Mouse (Mus musculus) neural tube, embryonic 14.5 days (tissue): Measurements from ENCODE around the gene Ms4a8a. TPM values are rescaled to one million over a fixed set of nuclear protein-coding genes. Genes with fewer than 3 reads are reported as not detected.
"Not testable (repeated sequence)": the region's sequence is repeated elsewhere in the genome, so short reads cannot be mapped to it uniquely, and the experiment has no call there.

Experiments
- ATAC-seq: fragments of 200-750 bp; cut with Nextera tagmentation; 2 replicates; pipeline ENCODE4 v1.8.0; 2017; ENCODE audit warnings: low read depth, mild to moderate bottlenecking, moderate TSS enrichment, moderate library complexity
- H3K27ac ChIP-seq: fragments of 300-500 bp; sonication (generic); 2 replicates; pipeline ENCODE4 v1.5.1; 2014; ENCODE audit warnings: low read depth, mild to moderate bottlenecking, control low read depth, low read length, moderate library complexity, mixed read lengths
- H3K27me3 ChIP-seq: fragments of 300-500 bp; sonication (generic); 2 replicates; pipeline ENCODE4 v1.6.1; 2014; ENCODE audit warnings: low read length; ENCODE audit not compliant: control insufficient read depth, insufficient read depth
- H3K36me3 ChIP-seq: fragments of 300-500 bp; sonication (generic); 2 replicates; pipeline ENCODE4 v1.6.1; 2014; ENCODE audit warnings: low read length, mixed read lengths; ENCODE audit not compliant: control insufficient read depth, insufficient read depth
- H3K4me1 ChIP-seq: fragments of 300-500 bp; sonication (generic); 2 replicates; pipeline ENCODE4 v1.6.1; 2014; ENCODE audit warnings: low read length; ENCODE audit not compliant: control insufficient read depth, insufficient read depth
- H3K4me2 ChIP-seq: fragments of 300-500 bp; sonication (generic); 2 replicates; pipeline ENCODE4 v1.6.1; 2014; ENCODE audit warnings: mild to moderate bottlenecking, low read depth, low read length, control low read depth
- H3K4me3 ChIP-seq: fragments of 300-500 bp; sonication (generic); 2 replicates; pipeline ENCODE4 v1.5.1; 2014; ENCODE audit warnings: low read depth, low read length, control low read depth, mixed read lengths
- H3K9ac ChIP-seq: fragments of 300-500 bp; sonication (generic); replicated peaks from 2 replicates; pipeline ENCODE4 v1.6.1; 2014; ENCODE audit warnings: low read depth, mild to moderate bottlenecking, control low read depth, low read length, mixed read lengths
- H3K9me3 ChIP-seq: fragments of 300-500 bp; sonication (generic); 2 replicates; pipeline ENCODE4 v1.6.1; 2016; ENCODE audit warnings: low read length; ENCODE audit not compliant: control insufficient read depth
- WGBS: fragments of 180-500 bp; shearing (Covaris S2); extraction: QIAGEN DNeasy Blood & Tissue Kit; methylation state at CpG from one replicate; pipeline ENCODE4 v1.1.7; 2014; 5-methylcytosine and 5-hydroxymethylcytosine counted together
- polyA plus RNA-seq: library from polyadenylated mRNA; unstranded; fragments of >200 nt; fragmentation: Nextera tagmentation; extraction: Ambion mirVana; gene quantifications from 2 replicates; pipeline ENCODE4 v1.2.1, GENCODE M21; 2014

Ms4a8a gene
- not detected in 2 replicates for polyA plus RNA-seq

GRCm38 (mm10) chr19:11080934-11081333 is at the start of gene Ms4a8a:
Gene Ms4a8a (minus strand): TSS chr19:11081102.
- ATAC-seq, result no peak
- 88% methylated on average over 4 of the region's 4 CpGs for WGBS

GRCm38 (mm10) chr19:11129702-11130101 is 48.8 kb upstream of the Ms4a8a start:
- ATAC-seq, result no peak
- Histone ChIP-seq H3K36me3 (no peaks in the 10 kb centered on the region), H3K27ac (no peak overlapping the region), H3K4me1 (no peaks in the 10 kb centered on the region), H3K9ac (no peak overlapping the region), H3K4me3 (no peak overlapping the region), H3K4me2 (no peak overlapping the region), H3K27me3 (no peaks in the 10 kb centered on the region), H3K9me3 (peaks cover 2% of the 10 kb centered on the region; the same call in 1 of the 2 replicates)
- WGBS, result 93% methylated on average over 1 of the region's 1 CpGs

More at GRCm38 (mm10) chr19:11080934-11081333, at the start of gene Ms4a8a:
- no peaks in the 10 kb centered on the region for H3K4me1 ChIP-seq
- no peaks in the 10 kb centered on the region for H3K27me3 ChIP-seq
- H3K27ac ChIP-seq, result no peak within 1 kb of the TSS
- no peaks in the 10 kb centered on the region for H3K36me3 ChIP-seq
- H3K4me2 ChIP-seq, result no peak within 1 kb of the TSS
- no peak within 1 kb of the TSS for H3K9ac ChIP-seq
- no peak within 1 kb of the TSS for H3K4me3 ChIP-seq
- no peaks in the 10 kb centered on the region for H3K9me3 ChIP-seq

- Histone ChIP-seq H3K4me3 (peak overlapping the region; percentile 29), H3K9ac (peak overlapping the region; percentile 32; the same call in 1 of the 2 replicates), H3K4me2 (peak overlapping the region; percentile 31; the same call in 1 of the 2 replicates)
- H3K9me3 ChIP-seq, H3K4me1 ChIP-seq, H3K27ac ChIP-seq, H3K36me3 ChIP-seq, H3K27me3 ChIP-seq: not testable (repeated sequence)
- peak; percentile 98 for ATAC-seq
- WGBS, result 1% methylated on average over 9 of the region's 38 CpGs
Measured at GRCm38 (mm10) chr19:11121016-11121420, 40.1 kb upstream of the Ms4a8a start.

- no peak overlapping the region for H3K9ac ChIP-seq
- 89% methylated on average over 2 of the region's 2 CpGs for WGBS
- H3K36me3 ChIP-seq, result no peaks in the 10 kb centered on the region
- no peaks in the 10 kb centered on the region for H3K9me3 ChIP-seq
- no peak overlapping the region for H3K4me3 ChIP-seq
- no peaks in the 10 kb centered on the region for H3K27me3 ChIP-seq
- no peak for ATAC-seq
- no peaks in the 10 kb centered on the region for H3K4me1 ChIP-seq
- H3K4me2 ChIP-seq, result no peak overlapping the region
- no peak overlapping the region for H3K27ac ChIP-seq
Measured at GRCm38 (mm10) chr19:11119338-11119737, 38.4 kb upstream of the Ms4a8a start.

- ATAC-seq, result no peak
- Histone ChIP-seq H3K4me3 (no peak overlapping the region), H3K9ac (no peak overlapping the region), H3K36me3 (no peaks in the 10 kb centered on the region), H3K4me1 (no peaks in the 10 kb centered on the region), H3K27me3 (no peaks in the 10 kb centered on the region), H3K9me3 (no peaks in the 10 kb centered on the region), H3K4me2 (no peak overlapping the region), H3K27ac (no peak overlapping the region)
- 85% methylated on average over 3 of the region's 3 CpGs for WGBS
Measured at GRCm38 (mm10) chr19:11107746-11108145, 26.8 kb upstream of the Ms4a8a start.

GRCm38 (mm10) chr19:11101880-11102279 is 21.0 kb upstream of the Ms4a8a start:
- Histone ChIP-seq H3K4me1 (no peaks in the 10 kb centered on the region), H3K4me3 (no peak overlapping the region), H3K27me3 (no peaks in the 10 kb centered on the region), H3K27ac (no peak overlapping the region), H3K9me3 (no peaks in the 10 kb centered on the region), H3K36me3 (no peaks in the 10 kb centered on the region), H3K9ac (no peak overlapping the region), H3K4me2 (no peak overlapping the region)
- no peak for ATAC-seq
- WGBS, result 76% methylated on average over 1 of the region's 1 CpGs

- H3K9ac ChIP-seq, result no peak overlapping the region
- H3K36me3 ChIP-seq, result no peaks in the 10 kb centered on the region
- no peaks in the 10 kb centered on the region for H3K9me3 ChIP-seq
- H3K4me1 ChIP-seq, result no peaks in the 10 kb centered on the region
- ATAC-seq, result no peak
- WGBS, result 81% methylated on average over 3 of the region's 3 CpGs
- no peaks in the 10 kb centered on the region for H3K27me3 ChIP-seq
- H3K4me2 ChIP-seq, result no peak overlapping the region
- no peak overlapping the region for H3K4me3 ChIP-seq
- H3K27ac ChIP-seq, result no peak overlapping the region
Measured at GRCm38 (mm10) chr19:11098401-11098800, 17.5 kb upstream of the Ms4a8a start.

GRCm38 (mm10) chr19:11092131-11092530 is 11.2 kb upstream of the Ms4a8a start:
- WGBS, result 4% methylated on average over 50 of the region's 50 CpGs
- ATAC-seq, H3K4me1 ChIP-seq, H3K27me3 ChIP-seq, H3K27ac ChIP-seq, H3K36me3 ChIP-seq, H3K9me3 ChIP-seq: not testable (repeated sequence)
- Histone ChIP-seq H3K4me3 (peak overlapping the region; percentile 28), H3K9ac (0 out of 2 replicates have a peak overlapping the region, but pooled peaks have one; percentile 25), H3K4me2 (peak overlapping the region; percentile 47)

- Histone ChIP-seq H3K27ac (no peak overlapping the region), H3K9ac (no peak overlapping the region), H3K4me2 (no peak overlapping the region), H3K9me3 (no peaks in the 10 kb centered on the region), H3K4me3 (no peak overlapping the region), H3K4me1 (no peaks in the 10 kb centered on the region), H3K36me3 (no peaks in the 10 kb centered on the region), H3K27me3 (no peaks in the 10 kb centered on the region)
- 85% methylated on average over 3 of the region's 3 CpGs for WGBS
- ATAC-seq, result no peak
Measured at GRCm38 (mm10) chr19:11070364-11070763, 10.5 kb downstream of the Ms4a8a start.
